Mouse (Mus musculus): ENCODE data around the gene Tecpr2. TPM values are rescaled to one million over a fixed set of nuclear protein-coding genes. Genes with fewer than 3 reads are reported as not detected.
A peak's percentile ranks its signal among the peaks of the same experiment; 100 is the strongest.

Gene Tecpr2
- polyA plus RNA-seq, 1 experiment from 2014 or later: 1.8 TPM

GRCm38 (mm10) chr12:110999820-111000219 lies 110.8 kb downstream of the Tecpr2 start:
- DNase-seq (ENCODE audit: low spot score) (no peak), ATAC-seq (replicated peaks; ENCODE audit: low FRiP score, low read depth) (no peak)
- no peak overlapping the region for H3K9ac ChIP-seq (ENCODE audit: low read depth, low read length)
- H3K27me3 ChIP-seq (ENCODE audit: insufficient read depth, low read length): no peaks in the 10 kb centered on the region
- no peak overlapping the region for H3K4me3 ChIP-seq (replicated peaks; ENCODE audit: low read depth, low read length)
- no peak overlapping the region for H3K27ac ChIP-seq
- H3K4me1 ChIP-seq (replicated peaks; ENCODE audit: insufficient read depth, low read length): no peaks in the 10 kb centered on the region
- no peaks in the 10 kb centered on the region for H3K9me3 ChIP-seq (replicated peaks; ENCODE audit: low read length)
- 91% methylated on average over 2 of the region's 2 CpGs for WGBS
- no peak overlapping the region for H3K4me2 ChIP-seq (ENCODE audit: low read length)
- no peak for TF ChIP-seq CTCF (IDR thresholded peaks at IDR 0.05; ENCODE audit: low read depth)
- no peaks in the 10 kb centered on the region for H3K36me3 ChIP-seq (ENCODE audit: insufficient read depth, low read length)

DNA sequence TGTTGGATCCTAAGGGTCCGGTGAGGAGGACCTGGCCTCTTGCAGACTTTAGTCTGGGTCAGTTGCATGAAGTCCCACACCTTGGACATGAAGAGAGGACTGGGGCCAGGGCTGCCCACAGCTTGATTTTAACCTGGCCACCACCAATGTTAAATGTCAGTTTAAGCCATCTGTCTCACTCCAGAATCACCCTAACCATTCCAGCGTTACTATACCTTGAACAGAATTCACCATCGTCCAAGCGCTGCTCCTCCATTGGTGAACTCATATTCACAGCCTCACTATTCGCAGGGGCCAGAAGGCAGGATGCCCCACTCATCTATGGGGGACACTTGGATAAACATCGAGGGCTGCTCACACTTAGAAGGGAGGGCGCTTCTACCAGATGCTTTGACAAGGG lies 111.9 kb downstream of the Tecpr2 start:
- Histone ChIP-seq H3K4me1 (replicated peaks; ENCODE audit: insufficient read depth, low read length) (no peaks in the 10 kb centered on the region), H3K4me2 (ENCODE audit: low read length) (no peak overlapping the region), H3K36me3 (ENCODE audit: insufficient read depth, low read length) (no peaks in the 10 kb centered on the region), H3K4me3 (replicated peaks; ENCODE audit: low read depth, low read length) (no peak overlapping the region), H3K9ac (ENCODE audit: low read depth, low read length) (no peak overlapping the region), H3K27ac (no peak overlapping the region), H3K27me3 (ENCODE audit: insufficient read depth, low read length) (no peaks in the 10 kb centered on the region), H3K9me3 (replicated peaks; ENCODE audit: low read length) (no peaks in the 10 kb centered on the region)
- WGBS: 91% methylated on average over 7 of the region's 7 CpGs
- DNase-seq (ENCODE audit: low spot score) (no peak), ATAC-seq (replicated peaks; ENCODE audit: low FRiP score, low read depth) (no peak)
- TF ChIP-seq CTCF (IDR thresholded peaks at IDR 0.05; ENCODE audit: low read depth): no peak

DNA sequence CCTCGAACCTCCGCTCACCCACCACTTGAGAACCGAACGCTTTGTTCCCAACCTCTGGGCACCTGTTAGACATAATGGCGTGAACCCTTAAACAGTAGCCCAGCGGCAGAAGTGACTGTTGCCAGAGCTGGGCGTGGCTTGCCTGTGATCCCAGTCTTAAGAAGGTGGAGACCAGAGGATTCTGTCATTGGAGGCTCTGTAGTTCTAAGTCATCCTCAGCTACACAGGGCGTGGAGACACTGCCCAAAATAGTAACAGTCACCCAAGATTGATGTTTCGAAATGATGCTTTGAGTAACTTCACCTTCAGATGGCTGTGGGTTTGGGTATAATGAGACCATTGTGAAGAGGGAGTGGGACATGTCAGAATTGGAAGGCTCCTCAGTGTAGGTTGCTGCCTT lies 115.1 kb downstream of the Tecpr2 start:
- no peak overlapping the region for H3K4me3 ChIP-seq (replicated peaks; ENCODE audit: low read depth, low read length)
- 78% methylated on average over 9 of the region's 9 CpGs for WGBS

DNA sequence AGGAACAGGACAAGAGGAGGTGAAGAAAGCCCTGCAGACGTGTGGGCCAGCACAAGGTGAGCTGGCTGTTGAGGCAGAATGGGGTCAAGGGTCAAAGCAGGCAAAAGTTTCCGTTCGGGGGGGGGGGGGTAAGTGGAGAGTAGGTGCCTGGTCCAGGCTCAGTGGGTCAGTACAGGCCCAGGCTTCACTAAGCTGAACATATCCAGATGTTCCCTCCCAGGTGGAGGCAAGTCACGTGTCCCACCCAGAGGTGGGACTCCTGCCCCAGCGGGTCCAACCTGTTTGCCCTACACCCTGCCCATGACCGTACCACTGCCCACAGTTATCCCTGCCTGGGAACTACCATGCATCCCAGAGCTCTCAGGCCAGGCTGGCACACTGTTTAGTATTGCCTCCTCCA lies 116.7 kb downstream of the Tecpr2 start:
- Histone ChIP-seq H3K9ac (ENCODE audit: low read depth, low read length) (no peak overlapping the region), H3K27me3 (ENCODE audit: insufficient read depth, low read length) (no peaks in the 10 kb centered on the region), H3K36me3 (ENCODE audit: insufficient read depth, low read length) (no peaks in the 10 kb centered on the region), H3K27ac (no peak overlapping the region), H3K4me2 (ENCODE audit: low read length) (no peak overlapping the region), H3K4me1 (replicated peaks; ENCODE audit: insufficient read depth, low read length) (peaks cover 11% of the 10 kb centered on the region), H3K4me3 (replicated peaks; ENCODE audit: low read depth, low read length) (no peak overlapping the region), H3K9me3 (replicated peaks; ENCODE audit: low read length) (no peaks in the 10 kb centered on the region)
- WGBS: 65% methylated on average over 6 of the region's 6 CpGs
- ATAC-seq (replicated peaks; ENCODE audit: low FRiP score, low read depth) (no peak; the same call in 1 of the 2 replicates), DNase-seq (ENCODE audit: low spot score) (no peak)
- no peak for TF ChIP-seq CTCF (IDR thresholded peaks at IDR 0.05; ENCODE audit: low read depth)

More for the DNA sequence above, 115.1 kb downstream of the Tecpr2 start:
- no peak overlapping the region for H3K9ac ChIP-seq (ENCODE audit: low read depth, low read length)
- H3K27me3 ChIP-seq (ENCODE audit: insufficient read depth, low read length): no peaks in the 10 kb centered on the region
- DNase-seq (ENCODE audit: low spot score): no peak
- no peak overlapping the region for H3K27ac ChIP-seq
- H3K4me2 ChIP-seq (ENCODE audit: low read length): no peak overlapping the region
- ATAC-seq (replicated peaks; ENCODE audit: low FRiP score, low read depth): no peak
- H3K36me3 ChIP-seq (ENCODE audit: insufficient read depth, low read length): no peaks in the 10 kb centered on the region
- H3K9me3 ChIP-seq (replicated peaks; ENCODE audit: low read length): no peaks in the 10 kb centered on the region
- TF ChIP-seq CTCF (IDR thresholded peaks at IDR 0.05; ENCODE audit: low read depth): no peak
- peaks cover 11% of the 10 kb centered on the region for H3K4me1 ChIP-seq (replicated peaks; ENCODE audit: insufficient read depth, low read length)

- Histone ChIP-seq H3K36me3 (ENCODE audit: insufficient read depth, low read length) (no peaks in the 10 kb centered on the region), H3K4me2 (ENCODE audit: low read length) (no peak overlapping the region), H3K9me3 (replicated peaks; ENCODE audit: low read length) (no peaks in the 10 kb centered on the region), H3K9ac (ENCODE audit: low read depth, low read length) (no peak overlapping the region), H3K4me3 (replicated peaks; ENCODE audit: low read depth, low read length) (no peak overlapping the region), H3K4me1 (replicated peaks; ENCODE audit: insufficient read depth, low read length) (peaks cover 11% of the 10 kb centered on the region), H3K27me3 (ENCODE audit: insufficient read depth, low read length) (no peaks in the 10 kb centered on the region), H3K27ac (no peak overlapping the region)
- no peak for ATAC-seq (replicated peaks; ENCODE audit: low FRiP score, low read depth)
- no peak for DNase-seq (ENCODE audit: low spot score)
- TF ChIP-seq CTCF (IDR thresholded peaks at IDR 0.05; ENCODE audit: low read depth): no peak
- 74% methylated on average over 5 of the region's 5 CpGs for WGBS
Observed at GRCm38 (mm10) chr12:111006339-111006738, 117.3 kb downstream of the Tecpr2 start.

DNA sequence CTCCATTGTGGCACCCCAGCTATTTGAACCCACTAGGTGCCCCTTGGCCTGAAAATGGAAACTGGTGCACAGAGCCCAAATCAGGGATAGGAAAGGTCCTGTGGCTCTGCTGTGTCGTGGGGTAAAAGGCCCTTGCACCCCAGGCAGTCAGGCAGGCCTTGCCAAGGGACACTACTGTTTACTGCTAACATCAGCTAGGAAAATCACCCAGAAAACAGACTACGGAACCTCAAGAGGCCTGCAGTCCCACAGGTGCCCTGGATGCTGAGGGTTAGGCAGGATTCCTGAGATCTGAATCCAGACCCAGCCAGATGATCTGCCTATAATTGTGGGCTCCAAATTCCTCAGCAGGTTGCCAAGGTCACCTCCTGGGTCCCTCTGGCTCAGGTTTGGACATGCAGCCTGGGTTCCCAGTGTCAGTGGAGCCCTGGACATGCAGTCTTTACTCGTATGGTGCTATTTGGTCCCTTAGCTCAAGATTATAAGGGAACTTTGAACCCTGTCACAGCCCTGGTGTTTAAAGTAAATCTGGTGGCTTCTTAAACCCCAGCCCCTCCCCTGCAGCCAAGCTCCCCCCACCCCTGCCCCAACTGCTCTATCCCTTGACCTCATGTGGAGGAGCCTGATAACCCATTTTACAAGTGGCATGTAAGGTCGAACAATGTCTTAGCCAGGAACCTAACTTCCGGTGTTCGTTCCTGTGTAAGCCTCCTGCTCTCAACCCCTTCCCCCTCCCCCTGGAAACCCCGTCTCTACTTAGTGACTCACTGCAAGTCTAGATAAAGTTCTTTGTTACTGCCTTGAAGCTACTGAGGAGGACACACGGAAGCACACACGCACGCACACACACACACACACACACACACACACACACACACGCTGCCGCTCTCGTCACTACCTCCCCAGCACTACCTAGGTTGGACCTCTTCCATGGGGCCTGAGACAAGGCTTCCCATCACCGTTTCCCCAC lies 118.4 kb downstream of the Tecpr2 start:
- H3K36me3 ChIP-seq (ENCODE audit: insufficient read depth, low read length): no peaks in the 10 kb centered on the region
- H3K9ac ChIP-seq (ENCODE audit: low read depth, low read length): no peak overlapping the region
- no peak overlapping the region for H3K27ac ChIP-seq
- H3K9me3 ChIP-seq (replicated peaks; ENCODE audit: low read length): no peaks in the 10 kb centered on the region
- no peaks in the 10 kb centered on the region for H3K27me3 ChIP-seq (ENCODE audit: insufficient read depth, low read length)
- H3K4me2 ChIP-seq (ENCODE audit: low read length): no peak overlapping the region
- H3K4me3 ChIP-seq (replicated peaks; ENCODE audit: low read depth, low read length): no peak overlapping the region
- DNase-seq (ENCODE audit: low spot score) (peak; percentile 78), ATAC-seq (replicated peaks; ENCODE audit: low FRiP score, low read depth) (peak; percentile 55; the same call in 1 of the 2 replicates)
- WGBS: 64% methylated on average over 14 of the region's 14 CpGs
- H3K4me1 ChIP-seq (replicated peaks; ENCODE audit: insufficient read depth, low read length): peaks cover 11% of the 10 kb centered on the region
- no peak for TF ChIP-seq CTCF (IDR thresholded peaks at IDR 0.05; ENCODE audit: low read depth)
